Mouse (Mus musculus) heart, adult 8-10 months (tissue): ENCODE results near the gene Mapk10. TPM values are rescaled to one million over a fixed set of nuclear protein-coding genes. Genes with fewer than 3 reads are reported as not detected.

Experiments
- DNase-seq: peaks from one replicate; pipeline ENCODE4 v3.0.0; 2022; ENCODE audit warnings: low spot score
- total RNA-seq, 4 experiments: library from RNA; stranded (reverse); gene quantifications; 2 replicates each; pipeline ENCODE4 v1.2.4; 2022

The Mapk10 gene
- total RNA-seq, 4 experiments from 2014 or later = 25.7 to 37.2 (median 31.2) TPM

DNA sequence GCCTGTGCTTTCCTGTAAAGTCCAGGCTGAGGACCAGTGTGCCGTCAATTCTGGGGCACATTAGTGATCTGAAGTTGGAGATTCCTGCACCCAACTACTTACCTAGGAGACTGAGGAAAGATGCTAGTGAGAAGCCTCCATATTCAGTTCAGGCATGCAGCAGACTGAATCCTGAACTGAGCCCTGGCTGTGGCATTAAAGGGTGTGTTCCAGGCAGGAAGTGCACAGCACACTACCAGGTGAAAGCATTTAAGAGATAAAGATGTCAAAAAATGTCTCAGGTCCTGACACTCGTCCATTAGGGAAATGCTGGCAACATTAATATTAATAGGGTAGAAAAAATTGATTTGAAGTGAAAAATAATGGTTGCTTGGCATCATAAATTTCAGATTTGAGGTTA lies 44.4 kb downstream of the Mapk10 start:
- no peak for DNase-seq

DNA sequence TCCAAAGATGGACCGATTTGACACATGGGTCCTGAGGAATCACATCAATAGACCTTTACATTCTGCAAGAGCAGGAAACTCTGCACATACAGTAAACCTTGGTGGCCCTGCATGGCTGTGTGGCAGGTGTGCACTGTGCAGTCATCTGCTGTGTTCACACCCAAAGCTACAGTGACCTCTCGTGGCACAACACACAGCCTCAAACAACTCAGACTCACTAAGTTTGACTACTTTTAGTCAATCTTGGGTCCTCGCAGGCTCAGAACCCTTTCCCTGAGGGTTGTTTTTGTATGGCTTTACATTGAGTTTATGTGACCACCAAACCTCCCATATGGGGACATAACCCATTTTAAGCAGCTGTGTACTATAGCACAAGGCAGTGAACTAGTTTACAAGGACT lies 47.1 kb downstream of the Mapk10 start:
- no peak for DNase-seq

DNA sequence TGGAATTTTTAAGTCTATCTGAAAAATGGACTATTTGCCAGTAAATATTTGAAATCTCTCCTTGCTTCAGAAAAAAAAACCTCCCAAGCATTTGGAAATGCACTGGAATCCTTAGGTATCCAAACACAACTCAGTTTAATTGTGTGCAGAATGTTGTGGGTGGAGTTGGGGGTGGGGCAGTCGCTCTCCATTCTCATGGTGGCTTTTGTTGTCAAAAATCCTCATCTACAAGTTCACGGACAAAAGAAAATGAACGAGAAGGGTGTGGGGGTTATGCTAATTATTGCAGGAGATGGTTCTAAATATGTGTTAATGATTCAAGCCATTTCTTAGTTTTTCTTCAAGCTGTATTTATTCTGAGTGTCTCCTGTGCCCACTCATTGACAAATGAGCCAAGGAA lies 49.6 kb downstream of the Mapk10 start:
- no peak for DNase-seq

DNA sequence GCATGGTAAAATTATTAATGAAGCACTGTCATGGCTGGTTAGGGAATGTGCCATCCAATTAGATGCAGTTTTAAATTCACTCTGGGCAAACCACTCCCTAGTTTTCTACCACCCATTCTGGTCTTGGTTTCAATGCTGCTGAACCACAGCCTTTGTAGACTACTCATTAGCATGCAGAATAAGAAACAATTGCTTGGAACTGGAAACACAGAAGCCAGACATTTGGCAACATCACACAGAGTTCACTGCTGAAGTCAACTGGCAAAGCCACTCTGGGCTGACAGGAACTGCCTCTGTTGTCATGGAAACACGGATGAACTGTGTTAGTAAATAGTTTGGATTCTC lies 50.0 kb downstream of the Mapk10 start:
- DNase-seq = no peak

DNA sequence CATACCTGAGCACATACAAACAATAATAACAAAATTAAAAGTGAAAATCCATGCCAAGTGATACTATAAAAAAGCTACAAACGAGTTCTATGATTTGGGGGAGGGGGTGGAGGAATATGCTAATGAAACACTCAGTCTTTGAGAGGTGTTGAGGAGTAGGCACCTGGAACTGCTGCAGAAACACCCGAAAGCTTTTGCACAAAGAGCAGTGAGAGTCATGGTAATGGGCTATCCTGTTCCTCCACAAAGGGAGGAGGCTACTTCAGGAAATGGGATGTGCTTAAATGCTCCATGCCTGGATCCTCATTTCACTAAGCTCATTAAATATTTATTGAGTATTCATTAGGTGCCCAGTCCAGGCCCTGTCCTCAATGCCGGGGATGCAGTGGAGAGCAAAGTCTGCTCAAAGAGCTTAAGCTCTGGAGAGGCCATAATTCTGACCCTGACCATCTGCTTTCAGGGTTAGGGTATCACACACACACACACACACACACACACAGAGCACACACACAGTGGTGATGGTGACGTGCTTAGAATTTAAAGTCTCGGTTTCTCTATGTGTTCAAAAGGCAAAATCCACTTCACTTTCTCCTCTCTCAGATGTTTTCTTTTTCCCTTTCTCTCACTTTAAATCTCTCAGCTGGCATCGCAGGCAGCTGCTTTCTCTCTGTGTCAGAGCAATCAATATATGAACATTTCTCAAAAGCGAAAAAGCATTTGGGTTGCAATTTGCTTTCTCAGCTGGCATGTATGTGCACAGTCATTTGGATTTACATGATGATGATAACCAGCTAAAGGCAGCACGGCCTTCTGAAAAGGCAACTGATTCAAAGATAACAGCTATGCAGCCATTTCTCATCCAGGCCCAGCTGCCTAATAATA lies 50.6 kb downstream of the Mapk10 start:
- DNase-seq = no peak

DNA sequence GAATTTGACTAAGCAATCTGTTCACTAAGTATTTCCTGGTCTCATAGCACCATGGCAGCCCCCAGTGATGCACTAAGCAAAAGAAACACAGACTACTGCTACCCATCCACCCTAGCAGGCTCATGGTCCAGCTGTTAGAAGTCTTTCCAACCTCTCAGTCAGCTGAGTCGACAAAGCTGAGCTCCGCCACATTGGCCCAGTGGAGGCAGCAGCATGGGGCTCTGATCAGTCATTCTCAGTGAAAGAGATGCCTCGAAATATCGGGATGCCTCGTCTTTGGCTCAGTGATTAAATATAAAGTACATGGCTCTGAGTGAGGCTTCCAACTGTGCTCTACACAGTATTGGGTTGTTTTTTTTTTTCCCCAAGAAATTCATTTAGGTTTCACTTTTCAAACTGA lies 70.2 kb downstream of the Mapk10 start:
- DNase-seq = no peak

DNA sequence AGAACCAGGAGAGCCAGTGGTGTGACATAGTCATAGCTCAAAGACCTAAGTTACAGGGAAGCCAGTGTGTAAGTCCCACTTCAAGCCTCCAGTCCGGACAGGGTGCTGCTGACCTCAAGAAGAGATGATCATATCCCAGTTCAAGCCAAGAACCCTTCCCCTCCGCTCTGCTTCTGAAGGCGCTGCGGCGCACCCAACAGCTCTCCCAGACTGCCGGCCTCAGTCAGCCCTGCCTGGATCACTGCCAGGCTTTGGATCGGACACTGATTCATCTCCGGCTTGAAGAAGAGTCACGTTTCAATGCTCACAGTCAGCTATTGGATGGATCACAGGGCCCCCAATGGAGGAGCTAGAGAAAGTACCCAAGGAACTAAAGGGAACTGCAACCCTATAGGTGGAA lies 76.3 kb downstream of the Mapk10 start:
- DNase-seq = no peak

DNA sequence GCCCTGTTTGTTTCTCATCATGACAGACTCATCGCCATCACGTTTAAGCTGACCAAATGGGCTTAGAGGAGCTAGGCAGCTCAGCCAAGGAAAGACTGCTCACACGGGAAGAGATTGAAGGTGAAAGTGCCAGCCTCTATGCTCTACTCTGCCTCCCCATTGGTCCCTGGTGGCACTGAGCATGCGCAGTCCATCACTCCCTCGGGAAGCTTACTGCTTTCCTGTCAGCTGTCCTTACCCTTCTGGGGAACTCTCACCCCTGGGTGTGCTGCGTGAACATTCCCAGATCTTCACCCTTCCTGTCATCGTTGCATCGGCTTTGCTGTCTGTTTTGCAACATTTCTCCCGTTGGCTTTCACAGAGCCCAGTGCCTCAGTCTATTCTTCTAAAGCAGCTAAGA lies 77.5 kb downstream of the Mapk10 start:
- no peak for DNase-seq

DNA sequence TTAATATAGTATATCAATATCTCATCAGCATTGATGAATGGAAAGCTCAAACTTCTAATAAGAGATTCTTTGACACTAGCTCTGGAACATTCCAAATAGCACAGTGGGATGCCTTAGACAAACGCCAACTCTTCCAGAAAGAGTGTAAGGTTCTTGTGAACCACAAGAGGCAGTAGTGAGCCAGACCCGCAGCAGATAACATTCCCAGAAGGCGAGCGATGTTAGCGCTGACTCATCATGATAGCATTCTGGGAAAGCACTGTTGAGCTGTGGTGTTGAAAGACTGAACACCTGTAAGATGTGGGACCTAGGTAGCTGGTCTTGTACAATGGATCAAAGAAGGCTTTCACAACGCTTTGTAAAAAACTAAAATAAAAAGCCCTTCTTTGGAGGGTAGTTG lies 78.3 kb downstream of the Mapk10 start:
- no peak for DNase-seq

DNA sequence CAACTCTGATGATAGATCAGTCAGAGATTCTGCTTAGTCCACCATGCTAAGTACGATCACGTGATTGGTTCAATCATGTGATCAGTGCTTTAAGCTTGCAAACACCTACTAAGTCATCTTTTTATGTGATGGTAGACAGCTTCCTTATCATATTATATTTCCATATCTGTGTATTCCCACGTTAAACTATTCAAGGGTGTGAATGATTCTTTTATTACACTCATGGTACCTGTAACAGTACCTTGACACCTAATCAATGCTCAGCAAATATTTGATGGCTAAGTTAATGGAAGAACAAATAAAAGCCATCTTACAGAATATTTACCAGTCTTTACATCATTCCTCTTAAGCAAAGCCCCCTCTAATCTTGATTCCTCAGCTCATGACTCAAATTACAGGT lies 91.5 kb downstream of the Mapk10 start:
- DNase-seq = no peak

DNA sequence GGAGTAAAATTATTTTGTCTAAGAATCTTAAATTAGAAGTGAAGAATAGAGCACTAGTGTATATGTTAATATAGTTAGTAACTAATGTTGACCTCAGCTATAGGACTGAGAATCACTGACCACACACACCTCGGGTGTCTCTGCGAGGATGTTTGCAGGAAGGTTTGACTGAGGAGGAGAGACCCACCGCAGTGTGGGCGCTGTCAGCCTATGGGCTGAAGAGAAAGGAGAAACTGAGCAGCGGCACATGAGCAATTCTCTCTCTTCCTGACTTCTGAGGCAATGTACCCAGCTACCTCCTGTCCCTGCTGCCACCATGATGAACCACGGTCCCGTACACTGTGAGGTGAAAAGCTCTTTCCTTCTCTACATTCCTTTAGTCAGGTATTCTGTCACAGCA lies 95.6 kb downstream of the Mapk10 start:
- no peak for DNase-seq

DNA sequence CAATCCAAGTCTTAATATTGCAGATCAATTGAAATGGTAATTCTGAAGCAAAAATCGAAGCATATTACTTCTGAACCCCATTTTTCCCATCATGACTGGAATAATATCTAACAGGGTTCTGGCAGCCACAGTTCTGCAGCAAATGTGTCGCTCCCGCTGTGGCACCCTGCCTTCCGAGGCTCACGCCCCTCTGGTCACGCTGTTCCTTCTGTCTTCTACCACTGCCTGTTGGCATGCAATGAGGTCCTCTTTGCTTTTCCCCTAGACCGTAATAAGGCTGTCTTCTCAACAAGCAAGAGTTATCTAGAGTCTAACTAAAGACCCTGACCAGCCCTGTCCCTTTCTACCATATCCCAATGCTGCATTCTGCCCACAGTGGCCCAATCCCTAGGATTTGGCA lies 98.7 kb downstream of the Mapk10 start:
- no peak for DNase-seq

DNA sequence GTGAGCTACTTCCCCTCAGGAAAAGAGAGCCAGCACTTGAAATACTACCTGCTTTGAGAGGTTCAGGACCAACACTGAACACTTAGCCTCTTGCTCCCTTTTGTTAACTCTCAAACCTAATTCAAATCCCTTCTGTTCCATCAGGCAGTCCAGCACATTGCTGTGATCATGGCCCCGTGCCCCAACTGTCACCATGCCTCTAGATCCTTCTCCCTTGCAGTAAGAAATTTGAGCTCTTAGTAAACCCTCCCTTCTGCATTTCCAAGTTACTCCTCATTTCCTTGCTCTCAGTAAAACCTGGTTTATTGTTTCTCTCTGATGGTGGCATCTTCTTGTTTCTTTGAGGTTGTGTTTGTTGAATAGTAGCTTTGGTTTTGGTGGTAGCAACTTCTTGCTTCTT lies 101.7 kb downstream of the Mapk10 start:
- no peak for DNase-seq

DNA sequence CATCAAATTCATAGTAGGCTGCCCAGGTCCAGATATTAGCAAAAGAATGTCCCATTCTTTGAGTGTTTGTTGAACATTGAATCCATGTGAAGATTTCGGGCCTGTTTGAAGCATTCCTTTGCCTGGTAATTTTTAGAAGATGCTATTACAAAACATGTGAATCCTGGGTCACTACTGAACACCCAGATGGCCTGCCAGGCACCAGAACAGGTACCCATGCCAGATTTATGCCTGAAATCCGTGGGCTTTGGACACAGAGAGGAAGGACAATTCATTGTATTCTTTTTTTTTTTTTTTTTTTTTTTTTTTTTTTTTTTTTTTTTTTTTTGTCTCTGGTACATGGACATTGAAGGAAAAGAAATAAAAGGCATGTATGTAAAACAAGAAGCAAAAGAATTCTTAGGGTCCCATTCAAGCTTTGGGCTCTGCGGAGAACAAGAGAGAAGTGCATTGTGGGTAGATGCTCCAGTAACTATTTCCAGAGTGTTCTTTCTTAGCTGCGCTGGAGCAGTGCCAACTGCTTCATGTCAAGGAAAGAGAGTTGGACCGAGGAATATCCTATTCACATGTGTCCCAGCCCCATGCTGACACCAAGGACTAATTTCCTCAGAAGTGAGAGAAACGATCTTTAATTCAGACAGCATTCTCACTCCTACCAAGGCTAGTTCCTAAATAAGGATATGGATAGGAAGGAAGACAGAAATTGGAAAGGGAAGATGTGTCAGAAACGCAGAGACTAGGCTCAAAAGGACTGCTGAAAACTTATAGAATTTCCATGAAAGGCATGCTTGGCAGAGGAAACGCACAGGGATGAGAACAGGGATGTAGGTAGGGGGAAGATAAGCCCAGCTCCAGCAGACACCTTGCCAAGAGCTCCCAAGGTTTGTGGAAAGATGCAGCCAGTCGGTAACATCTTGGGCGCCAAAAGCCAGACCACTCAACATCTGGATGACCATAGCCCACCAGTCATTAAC lies 105.4 kb downstream of the Mapk10 start:
- DNase-seq = no peak

DNA sequence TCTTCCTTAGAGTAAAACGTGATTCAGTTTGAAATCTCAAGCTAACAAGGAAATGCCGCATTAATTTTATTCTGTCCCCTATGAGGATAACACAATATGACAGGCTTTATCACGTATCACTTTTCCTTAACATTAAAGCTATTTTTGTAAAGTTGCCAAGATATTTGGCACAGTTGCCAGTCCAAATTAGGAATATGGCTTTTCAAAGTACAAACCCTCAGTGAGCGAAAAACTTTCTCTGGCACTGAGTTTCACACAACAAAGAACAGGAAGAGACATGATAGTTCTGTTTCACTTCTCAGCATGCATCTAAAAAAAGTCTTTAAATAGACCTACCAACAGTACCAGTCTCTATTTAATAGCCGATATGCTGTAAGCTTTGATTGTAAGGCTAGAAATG lies 107.1 kb downstream of the Mapk10 start:
- DNase-seq = no peak

DNA sequence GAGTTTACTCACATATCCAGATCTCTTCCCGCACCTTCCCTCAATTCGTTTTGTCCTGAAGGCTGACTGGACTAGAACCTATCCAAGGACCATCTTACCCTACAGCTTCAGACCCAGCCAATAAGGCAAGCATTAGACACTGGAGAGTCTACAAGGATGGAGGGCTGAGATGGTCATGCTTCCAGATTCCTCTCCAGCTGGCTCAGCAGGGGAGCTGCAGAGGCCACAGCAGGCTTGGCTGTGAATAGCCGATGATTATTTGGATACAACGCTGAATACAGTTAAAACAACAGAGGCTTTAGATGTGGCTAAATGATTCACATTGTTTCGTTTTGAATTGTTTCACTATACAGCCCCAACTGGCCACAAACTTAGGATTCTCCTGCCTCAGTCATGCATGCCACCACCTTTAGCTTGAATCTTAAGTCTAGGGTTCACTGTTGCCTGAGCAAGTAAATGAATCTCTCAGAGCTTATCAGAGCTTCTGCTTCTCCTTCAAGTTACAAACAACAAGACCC lies 108.2 kb downstream of the Mapk10 start:
- DNase-seq = no peak

DNA sequence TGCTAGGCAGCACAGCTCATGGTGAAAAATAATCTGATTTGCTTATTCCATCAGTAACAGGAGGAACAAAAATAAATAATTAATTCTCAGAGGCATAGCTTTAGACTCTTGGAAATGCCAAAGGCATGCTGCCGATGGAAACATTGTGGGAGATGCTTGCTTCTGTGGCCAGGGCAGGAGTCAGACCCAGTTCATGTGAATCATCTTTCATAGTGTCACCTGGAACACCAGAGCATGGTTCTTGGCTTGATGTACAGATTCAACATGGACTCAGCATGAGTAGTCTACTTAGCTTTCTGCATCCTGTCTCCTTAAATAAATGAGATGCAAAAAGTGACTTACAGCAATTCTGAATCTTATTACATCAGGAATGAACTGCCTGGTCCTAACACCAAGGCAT lies 109.0 kb downstream of the Mapk10 start:
- DNase-seq = no peak

DNA sequence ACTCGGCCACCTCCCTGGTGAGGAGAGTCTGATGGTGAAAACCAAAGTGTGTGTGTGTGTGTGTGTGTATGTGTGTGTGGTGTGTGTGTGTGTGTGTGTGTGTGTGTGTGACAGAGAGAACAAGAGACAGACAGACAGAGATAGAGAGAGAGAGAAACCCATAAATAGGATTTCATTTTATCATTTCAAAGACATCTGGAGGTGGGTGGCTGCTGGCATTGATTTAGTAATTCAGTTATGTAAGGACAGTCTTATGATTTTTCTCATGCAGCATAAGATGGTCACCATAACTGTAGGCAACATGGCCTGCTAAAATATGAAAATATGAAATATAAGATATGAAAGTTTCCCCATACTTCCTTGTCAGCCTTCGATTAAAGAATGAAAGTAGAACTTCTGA lies 117.0 kb downstream of the Mapk10 start:
- no peak for DNase-seq

DNA sequence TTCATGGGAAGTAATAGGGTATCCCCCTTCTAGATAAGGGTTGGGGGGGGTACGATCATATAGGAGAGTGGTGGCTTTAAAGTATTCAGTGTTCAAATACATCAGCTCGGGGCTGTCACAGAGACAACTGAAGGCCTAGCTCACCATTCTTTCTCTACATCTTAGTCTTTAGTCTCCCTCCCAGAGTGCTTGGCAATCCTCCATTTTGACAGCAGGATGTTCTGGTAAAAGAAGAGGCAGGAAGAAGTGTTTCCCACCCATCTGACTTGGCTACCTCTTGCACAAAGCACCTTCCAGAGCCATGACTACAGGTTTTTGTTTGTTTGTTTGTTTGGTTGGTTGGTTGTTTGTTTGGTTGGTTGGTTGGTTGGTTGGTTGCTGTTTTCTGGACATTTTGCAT lies 125.3 kb downstream of the Mapk10 start:
- no peak for DNase-seq

DNA sequence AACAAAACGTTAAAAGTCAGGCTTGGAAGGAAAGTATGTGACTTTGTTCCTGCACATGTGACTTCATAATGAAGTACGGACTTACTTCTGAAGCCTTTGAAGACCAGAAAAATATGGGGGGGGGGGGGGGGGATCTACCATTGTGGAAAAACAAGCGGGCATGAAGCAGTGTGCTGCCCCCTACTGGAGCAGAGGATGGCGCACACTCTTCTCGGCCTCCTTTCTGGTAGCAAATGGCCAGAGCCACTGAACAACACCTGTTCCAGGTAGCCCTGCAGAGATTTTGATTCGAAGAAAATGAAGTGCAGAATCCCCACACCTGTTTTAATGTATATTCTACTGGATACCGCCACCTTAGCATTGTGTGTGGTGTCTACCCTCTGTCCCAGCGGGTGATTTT lies 135.7 kb downstream of the Mapk10 start:
- no peak for DNase-seq

DNA sequence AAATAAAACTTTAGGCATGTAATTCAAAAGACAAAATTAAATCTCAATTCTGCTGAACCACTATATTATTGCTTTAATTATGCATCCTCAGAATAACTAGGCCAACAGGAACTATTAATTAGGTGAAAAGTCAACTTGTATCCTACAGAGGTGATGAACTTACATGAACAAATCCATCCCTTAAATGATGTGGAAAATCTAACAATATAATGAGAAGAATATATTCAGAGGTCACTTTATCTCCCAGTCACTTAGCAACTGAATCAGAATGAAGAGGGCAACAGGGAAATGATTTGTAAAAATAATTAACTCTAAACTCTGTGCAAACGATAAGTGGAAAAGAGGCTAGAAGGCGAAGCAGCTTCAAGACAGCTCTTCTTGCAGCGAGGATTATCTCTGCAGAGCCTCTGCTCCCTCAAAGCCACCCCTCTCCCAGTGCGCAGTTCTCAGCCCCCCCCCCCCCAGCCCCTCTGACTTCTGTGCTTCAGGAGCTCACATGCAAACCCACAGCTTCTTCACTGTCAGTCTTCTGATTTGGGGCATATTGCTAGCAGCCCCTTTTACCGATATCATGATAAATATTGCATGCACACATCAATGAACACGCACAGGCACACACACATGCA lies 138.8 kb downstream of the Mapk10 start:
- no peak for DNase-seq

DNA sequence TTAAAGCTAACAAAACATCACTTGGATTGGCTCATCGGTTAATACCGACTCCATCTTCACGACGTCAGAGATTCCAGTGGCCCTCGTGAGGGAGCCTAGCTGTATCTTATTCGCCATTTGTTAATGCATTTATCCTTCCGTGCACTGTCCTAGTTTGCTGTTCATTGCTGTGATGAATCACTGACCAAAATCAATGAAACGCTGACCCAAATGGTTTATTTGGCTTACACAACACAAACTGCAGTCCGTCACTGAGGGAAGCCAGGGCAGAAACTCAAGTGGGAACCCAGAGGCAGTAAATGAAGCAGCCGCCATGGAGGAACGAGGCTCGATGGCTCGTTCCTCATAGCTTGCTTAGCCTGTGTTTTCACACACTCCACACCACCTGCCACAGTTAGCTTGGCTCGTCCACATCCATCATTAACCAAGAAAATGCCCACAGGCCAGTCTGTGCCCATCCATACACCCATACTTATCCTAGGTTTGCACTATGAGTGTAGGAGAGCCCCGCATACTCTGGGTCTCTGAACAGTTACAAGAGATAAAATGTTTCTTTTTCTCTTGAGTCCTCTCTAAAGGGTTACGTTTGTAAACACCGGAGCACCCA lies 140.0 kb downstream of the Mapk10 start:
- no peak for DNase-seq
